Mouse (Mus musculus) ovary, postnatal 14 days (tissue): ENCODE measurements around the gene Yju2.
A peak's percentile ranks its signal among the peaks of the same experiment; 100 is the strongest.
"Not testable (repeated sequence)": the region's sequence is repeated elsewhere in the genome, so short reads cannot be mapped to it uniquely, and the experiment has no call there.

ENCODE experiments used
- DNase-seq: peaks from one replicate; pipeline ENCODE4 v3.0.0; 2022; ENCODE audit warnings: low spot score

The Yju2 gene

GRCm38 (mm10) chr17:55958918-55959728, at the start of gene Yju2:
Gene Yju2, plus strand, starts transcription at chr17:55959099.
- DNase-seq = peak; percentile 91

- peak; percentile 30 for DNase-seq
Measured at GRCm38 (mm10) chr17:55931553-55932502, 27.1 kb upstream of the Yju2 start.

GRCm38 (mm10) chr17:55932635-55933034, 26.3 kb upstream of the Yju2 start:
- DNase-seq = no peak

- no peak for DNase-seq
Measured at GRCm38 (mm10) chr17:55933191-55933590, 25.7 kb upstream of the Yju2 start.

GRCm38 (mm10) chr17:55944387-55944865, 14.5 kb upstream of the Yju2 start:
- DNase-seq = not testable (repeated sequence)

GRCm38 (mm10) chr17:55944866-55945682, 13.8 kb upstream of the Yju2 start:
- DNase-seq = peak; percentile 84

GRCm38 (mm10) chr17:55945696-55946095, 13.2 kb upstream of the Yju2 start:
- DNase-seq = no peak

GRCm38 (mm10) chr17:55948647-55949046, 10.3 kb upstream of the Yju2 start:
- no peak for DNase-seq

- DNase-seq = no peak
Measured at GRCm38 (mm10) chr17:55949400-55949799, 9.5 kb upstream of the Yju2 start, which contains the start of gene Zfp119b. Gene Zfp119b, minus strand, starts transcription at chr17:55949500.

- no peak for DNase-seq
Measured at GRCm38 (mm10) chr17:55950601-55951000, 8.3 kb upstream of the Yju2 start.

- no peak for DNase-seq
Measured at GRCm38 (mm10) chr17:55952041-55952440, 6.9 kb upstream of the Yju2 start.

- no peak for DNase-seq
Measured at GRCm38 (mm10) chr17:55952447-55953027, 6.4 kb upstream of the Yju2 start, which contains the start of gene Ebi3. Gene Ebi3, plus strand, starts transcription at chr17:55952640.

- no peak for DNase-seq
Measured at GRCm38 (mm10) chr17:55953751-55954150, 5.1 kb upstream of the Yju2 start.

GRCm38 (mm10) chr17:55954229-55954628, 4.7 kb upstream of the Yju2 start:
- no peak for DNase-seq

GRCm38 (mm10) chr17:55956129-55956528, 2.8 kb upstream of the Yju2 start:
- DNase-seq = peak; percentile 62

GRCm38 (mm10) chr17:55956591-55956990, 2.3 kb upstream of the Yju2 start:
- DNase-seq = no peak

- peak; percentile 63 for DNase-seq
Measured at GRCm38 (mm10) chr17:55957168-55957567, 1.7 kb upstream of the Yju2 start.

- no peak for DNase-seq
Measured at GRCm38 (mm10) chr17:55957726-55958583, 944 bp upstream of the Yju2 start.

GRCm38 (mm10) chr17:55958584-55958886, 364 bp upstream of the Yju2 start:
- DNase-seq = no peak

- no peak for DNase-seq
Measured at GRCm38 (mm10) chr17:55959946-55960740, 1.2 kb downstream of the Yju2 start.
